Mouse (Mus musculus) lung, embryonic 16.5 days (tissue): ENCODE data around the gene Snai1. TPM values are rescaled to one million over a fixed set of nuclear protein-coding genes. Genes with fewer than 3 reads are reported as not detected.

Experiments used
- ATAC-seq: fragments of 200-750 bp; cut with Nextera tagmentation; 2 replicates; pipeline ENCODE4 v1.8.0; 2017; ENCODE audit warnings: low read depth, mild to moderate bottlenecking, moderate library complexity
- H3K27ac ChIP-seq: fragments of 300-500 bp; sonication (generic); 2 replicates; pipeline ENCODE4 v1.5.1; 2014; ENCODE audit warnings: mild to moderate bottlenecking, control low read depth, low read length
- H3K27me3 ChIP-seq: fragments of 300-500 bp; sonication (generic); 2 replicates; pipeline ENCODE4 v1.6.1; 2014; ENCODE audit warnings: low read depth, low read length, mixed read lengths; ENCODE audit not compliant: control insufficient read depth, insufficient read depth
- H3K36me3 ChIP-seq: fragments of 300-500 bp; sonication (generic); 2 replicates; pipeline ENCODE4 v1.6.1; 2014; ENCODE audit warnings: low read length; ENCODE audit not compliant: control insufficient read depth, insufficient read depth
- H3K4me1 ChIP-seq: fragments of 300-500 bp; sonication (generic); replicated peaks from 2 replicates; pipeline ENCODE4 v1.6.1; 2014; ENCODE audit warnings: low read length, mixed read lengths; ENCODE audit not compliant: control insufficient read depth, insufficient read depth
- H3K4me2 ChIP-seq: fragments of 300-500 bp; sonication (generic); 2 replicates; pipeline ENCODE4 v1.6.1; 2014; ENCODE audit warnings: low read depth, low read length, control low read depth
- H3K4me3 ChIP-seq: fragments of 300-500 bp; sonication (generic); 2 replicates; pipeline ENCODE4 v1.5.1; 2014; ENCODE audit warnings: mild to moderate bottlenecking, low read length, control low read depth
- H3K9ac ChIP-seq: fragments of 300-500 bp; sonication (generic); 2 replicates; pipeline ENCODE4 v1.6.1; 2014; ENCODE audit warnings: low read length, control low read depth
- H3K9me3 ChIP-seq: fragments of 300-500 bp; sonication (generic); 2 replicates; pipeline ENCODE4 v1.6.1; 2016; ENCODE audit warnings: low read length; ENCODE audit not compliant: control insufficient read depth
- WGBS: fragments of 180-500 bp; shearing (Covaris S2); extraction: QIAGEN DNeasy Blood & Tissue Kit; methylation state at CpG from one replicate; pipeline ENCODE4 v1.1.7; 2014; 5-methylcytosine and 5-hydroxymethylcytosine counted together
- polyA plus RNA-seq: library from polyadenylated mRNA; unstranded; fragments of >200 nt; fragmentation: Nextera tagmentation; extraction: Ambion mirVana; gene quantifications from 2 replicates; pipeline ENCODE4 v1.2.1, GENCODE M21; 2015

Gene Snai1
- polyA plus RNA-seq, 1 experiment from 2014 or later, result 130 TPM

DNA sequence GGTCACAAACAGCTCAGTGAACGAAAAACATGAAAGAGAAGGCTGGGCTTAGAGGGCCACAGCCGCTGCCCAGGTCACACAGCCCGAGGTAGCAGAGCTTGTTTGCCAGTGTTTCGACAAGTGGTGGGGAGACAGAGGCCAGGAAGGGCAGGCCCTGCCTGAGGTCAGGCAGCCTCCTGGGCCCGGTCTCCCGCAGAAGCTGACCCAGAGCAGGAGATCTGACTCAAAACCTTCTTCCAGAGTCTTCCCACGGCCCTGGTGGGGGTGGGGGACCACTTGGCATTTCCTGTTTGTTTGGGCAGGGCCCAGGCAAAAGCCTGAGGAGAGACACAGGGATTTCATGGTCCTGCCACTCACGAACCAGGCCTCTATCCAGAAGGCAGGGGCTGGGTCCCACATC, 48.0 kb downstream of the Snai1 start:
- no peaks in the 10 kb centered on the region for H3K36me3 ChIP-seq
- 17% methylated on average over 8 of the region's 8 CpGs for WGBS
- no peaks in the 10 kb centered on the region for H3K9me3 ChIP-seq
- H3K9ac ChIP-seq, result peak overlapping the region; percentile 59
- no peak overlapping the region for H3K4me2 ChIP-seq
- H3K4me1 ChIP-seq, result peaks cover 58% of the 10 kb centered on the region
- H3K27ac ChIP-seq, result peak overlapping the region; percentile 86
- ATAC-seq, result no peak
- no peak overlapping the region for H3K4me3 ChIP-seq
- no peaks in the 10 kb centered on the region for H3K27me3 ChIP-seq

DNA sequence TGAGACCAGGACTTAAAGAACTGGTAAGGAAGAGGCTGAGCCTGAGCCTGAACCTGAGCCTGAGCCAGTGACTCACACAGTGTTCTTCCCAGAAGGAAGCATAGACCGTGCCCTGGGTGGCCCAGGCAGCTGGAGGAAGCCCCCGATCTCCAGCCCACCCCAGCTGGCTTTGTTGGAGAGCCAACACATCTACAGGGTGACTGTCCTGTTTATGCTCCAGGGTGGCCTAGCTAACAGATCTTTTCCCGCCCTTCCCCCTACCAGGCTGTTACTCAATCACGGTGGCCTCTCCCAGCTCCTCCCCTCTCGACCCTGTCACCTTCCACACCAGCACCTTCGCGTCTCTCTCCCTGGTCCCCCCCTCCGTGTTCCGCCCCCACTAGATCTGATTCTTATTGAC, 49.0 kb downstream of the Snai1 start:
- WGBS, result 13% methylated on average over 9 of the region's 9 CpGs
- H3K9me3 ChIP-seq, result no peaks in the 10 kb centered on the region

DNA sequence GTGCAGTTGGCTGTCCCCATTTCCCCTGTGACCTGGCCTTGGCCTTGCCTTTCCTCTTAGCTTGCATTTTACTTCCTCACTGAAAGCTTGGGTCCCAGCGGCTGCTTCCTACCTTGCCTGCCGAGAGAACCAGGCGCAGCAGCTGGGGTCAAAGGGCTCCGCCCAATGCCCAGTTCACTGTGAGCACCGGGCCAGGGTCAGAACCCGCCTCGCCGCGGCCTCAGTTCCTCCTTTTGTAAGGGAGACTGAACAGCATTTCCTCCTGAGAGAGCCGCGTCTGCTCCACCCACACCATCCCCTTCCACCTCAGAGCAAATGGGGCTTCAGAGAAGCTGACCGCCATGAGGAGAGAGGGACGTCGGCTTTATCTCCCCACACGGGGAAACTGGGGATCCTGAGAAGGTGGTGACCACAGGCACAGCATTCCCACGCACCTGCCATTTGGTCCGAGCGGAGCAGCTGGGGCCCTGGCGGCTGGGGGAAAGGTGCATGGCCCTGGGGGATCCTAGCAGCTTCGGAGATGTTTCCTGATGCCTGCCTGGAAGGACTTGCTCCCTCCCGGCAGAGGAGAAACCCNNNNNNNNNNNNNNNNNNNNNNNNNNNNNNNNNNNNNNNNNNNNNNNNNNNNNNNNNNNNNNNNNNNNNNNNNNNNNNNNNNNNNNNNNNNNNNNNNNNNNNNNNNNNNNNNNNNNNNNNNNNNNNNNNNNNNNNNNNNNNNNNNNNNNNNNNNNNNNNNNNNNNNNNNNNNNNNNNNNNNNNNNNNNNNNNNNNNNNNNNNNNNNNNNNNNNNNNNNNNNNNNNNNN, 51.0 kb downstream of the Snai1 start:
- no peaks in the 10 kb centered on the region for H3K9me3 ChIP-seq
- H3K27me3 ChIP-seq, result no peaks in the 10 kb centered on the region
- no peak for ATAC-seq
- peak overlapping the region; percentile 33 for H3K4me3 ChIP-seq
- H3K9ac ChIP-seq, result peak overlapping the region; percentile 61
- peaks cover 48% of the 10 kb centered on the region for H3K4me1 ChIP-seq
- H3K27ac ChIP-seq, result peak overlapping the region; percentile 81
- H3K4me2 ChIP-seq, result peak overlapping the region; percentile 42
- no peaks in the 10 kb centered on the region for H3K36me3 ChIP-seq
- WGBS, result 27% methylated on average over 21 of the region's 21 CpGs

More for the DNA sequence above, 49.0 kb downstream of the Snai1 start:
- H3K36me3 ChIP-seq, result no peaks in the 10 kb centered on the region
- H3K4me3 ChIP-seq, result no peak overlapping the region
- peaks cover 56% of the 10 kb centered on the region for H3K4me1 ChIP-seq
- H3K4me2 ChIP-seq, result no peak overlapping the region
- ATAC-seq, result peak; percentile 63
- H3K27ac ChIP-seq, result peak overlapping the region; percentile 86
- H3K27me3 ChIP-seq, result no peaks in the 10 kb centered on the region
- H3K9ac ChIP-seq, result no peak overlapping the region

Other genes with a start within 250 kb of the Snai1 start
- gene B4galt5, start 189.0 kb upstream of the Snai1 start, polyA plus RNA-seq, result 7.3 and 8.3 TPM in 2 replicates
- 21.3 and 24.0 TPM in 2 replicates for gene Slc9a8, start 116.5 kb upstream of the Snai1 start, polyA plus RNA-seq
- gene Rnf114, start 45.5 kb upstream of the Snai1 start, polyA plus RNA-seq, result 101 and 113 TPM in 2 replicates
- gene Spata2, start 45.3 kb upstream of the Snai1 start, polyA plus RNA-seq, result 14.8 and 16.2 TPM in 2 replicates
- gene Ube2v1, start 93.9 kb downstream of the Snai1 start, polyA plus RNA-seq, result 263 and 285 TPM in 2 replicates
- 5.6 and 8.4 TPM in 2 replicates for gene Gm20431, start 123.3 kb downstream of the Snai1 start, polyA plus RNA-seq
- 2.4 and 4.1 TPM in 2 replicates for gene Cebpb, start 150.7 kb downstream of the Snai1 start, polyA plus RNA-seq
- 38.3 and 39.6 TPM in 2 replicates for gene Tmem189, start 151.6 kb downstream of the Snai1 start, polyA plus RNA-seq